In the genomic region with DNA sequence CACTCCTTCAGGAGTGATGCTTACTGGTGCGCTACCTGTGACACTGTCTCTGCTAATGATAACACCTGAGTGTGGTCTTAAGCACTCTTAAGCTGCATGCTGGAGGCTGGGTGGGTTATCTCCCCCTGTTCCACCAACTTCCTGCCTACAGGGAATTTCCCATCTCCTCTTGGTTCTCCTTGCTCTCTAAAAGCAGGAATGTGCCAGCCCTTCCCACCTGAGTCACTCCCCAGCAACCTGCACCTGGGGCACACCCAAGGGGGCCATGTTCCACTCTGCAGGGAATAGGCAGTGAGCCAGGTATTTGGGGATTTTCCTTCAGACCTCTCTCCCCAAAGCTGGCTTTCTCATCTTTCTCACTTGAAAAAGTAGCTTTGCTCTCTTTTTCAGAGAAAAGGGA, we compare ENCODE assay signal across 30 mouse cellular contexts. TPM values are rescaled to one million over a fixed set of nuclear protein-coding genes. Genes with fewer than 3 reads are reported as not detected.
DNase-seq lines count a peak whose midpoint lies in the region; ATAC-seq and TF ChIP-seq lines count a peak whose summit lies in the region.
"Had no signal": no experiment of that assay in that cellular context is flagged by ENCODE, and none has a peak within 500 bp of the region (broad histone marks: within the 10 kb centered on the region; RNA-seq: fewer than 3 reads in every experiment).

No protein-coding gene starts in this region.

- H3K27me3 ChIP-seq in kidney, adult 2 months (replicated peaks; ENCODE audit: control insufficient read depth, insufficient read depth, low read length), result no peaks in the 10 kb centered on the region
- H3K27me3 ChIP-seq in kidney, embryonic 16.5 days (ENCODE audit: insufficient read depth, low read length), result no peaks in the 10 kb centered on the region
- H3K27me3 ChIP-seq in myocyte (ENCODE audit: control insufficient read depth, insufficient read depth, insufficient read length), result no peaks in the 10 kb centered on the region
- H3K27me3 ChIP-seq: forebrain, embryonic 15.5 days; heart, embryonic 13.5 days; kidney, embryonic 15.5 days; liver, embryonic 13.5 days; neural tube, embryonic 12.5 days had no signal

- peak; percentile 24 for DNase-seq in kidney, adult 2 months
- DNase-seq in ovary, postnatal 36 days (ENCODE audit: low spot score), result peak; percentile 2
- DNase-seq in ovary, adult 18-20 months (ENCODE audit: low spot score), result no peak
- DNase-seq in yolk sac, embryonic 10.5 days (ENCODE audit: low spot score), result no peak
- DNase-seq in cerebellum, postnatal 14 days, result no peak
- DNase-seq: adrenal gland, postnatal 25 days; cerebellum, adult 11-12 months; cerebellum, adult 9-11 months; gastrocnemius, adult 2 months; gastrocnemius, postnatal 36 days; heart, adult 2 months; heart, postnatal 10 days; kidney, postnatal 4 days; layer of hippocampus, postnatal 36 days; left cerebral cortex, postnatal 4 days; liver, embryonic 13.5 days; thymus, postnatal 4 days had no signal

- no peak for ATAC-seq in kidney, embryonic 16.5 days (ENCODE audit: low FRiP score, low TSS enrichment)
- ATAC-seq in common myeloid progenitor, adult 5-6 weeks (replicated peaks; ENCODE audit: low read depth, poor library complexity, severe bottlenecking), result peak; percentile 27
- ATAC-seq: forebrain, embryonic 15.5 days; intestine, postnatal 0 days; midbrain, embryonic 16.5 days had no signal

- H3K4me2 ChIP-seq in kidney, embryonic 16.5 days (replicated peaks; ENCODE audit: low read depth, low read length), result no peak overlapping the region
- H3K4me2 ChIP-seq in myocyte (ENCODE audit: low read depth), result peak overlapping the region; percentile 87
- H3K4me2 ChIP-seq: forebrain, embryonic 15.5 days; heart, embryonic 13.5 days; hindbrain, embryonic 14.5 days; kidney, embryonic 15.5 days; liver, embryonic 13.5 days; midbrain, embryonic 11.5 days; neural tube, embryonic 12.5 days had no signal

- no peaks in the 10 kb centered on the region for H3K79me2 ChIP-seq in myocyte (ENCODE audit: control insufficient read depth, insufficient read depth)

- no peak overlapping the region for H3K9ac ChIP-seq in kidney, embryonic 16.5 days (replicated peaks; ENCODE audit: low read length)
- H3K9ac ChIP-seq: forebrain, embryonic 15.5 days; heart, embryonic 13.5 days; hindbrain, embryonic 14.5 days; kidney, embryonic 15.5 days; liver, embryonic 13.5 days; neural tube, embryonic 12.5 days had no signal

- H3K36me3 ChIP-seq in kidney, adult 2 months (ENCODE audit: control insufficient read depth, insufficient read depth, low read length), result no peaks in the 10 kb centered on the region
- no peaks in the 10 kb centered on the region for H3K36me3 ChIP-seq in kidney, embryonic 16.5 days (ENCODE audit: insufficient read depth, low read length)
- H3K36me3 ChIP-seq in myocyte (ENCODE audit: control insufficient read depth, insufficient read depth), result no peaks in the 10 kb centered on the region
- H3K36me3 ChIP-seq: forebrain, embryonic 10.5 days; forebrain, embryonic 15.5 days; heart, embryonic 13.5 days; kidney, embryonic 15.5 days; liver, embryonic 13.5 days; neural tube, embryonic 12.5 days had no signal

- H3ac ChIP-seq in myocyte (ENCODE audit: control insufficient read depth, insufficient read length), result no peak overlapping the region

- H3K9me3 ChIP-seq in kidney, embryonic 16.5 days (ENCODE audit: low read length), result no peaks in the 10 kb centered on the region
- H3K9me3 ChIP-seq: forebrain, embryonic 10.5 days; forebrain, embryonic 15.5 days; heart, embryonic 13.5 days; kidney, embryonic 15.5 days; liver, embryonic 13.5 days; neural tube, embryonic 12.5 days had no signal

- TF ChIP-seq CTCF in kidney, adult 2 months (conservative IDR thresholded peaks at IDR 0.05; ENCODE audit: insufficient read depth, insufficient read length, low read depth, low read length), result no peak

- 97% methylated on average over 1 of the region's 1 CpGs for WGBS in kidney, adult 2 months
- WGBS in kidney, embryonic 16.5 days, result 92% methylated on average over 1 of the region's 1 CpGs

- H3K27ac ChIP-seq in kidney, adult 2 months (ENCODE audit: insufficient read depth, low read depth, low read length), result no peak overlapping the region
- H3K27ac ChIP-seq in kidney, embryonic 16.5 days (ENCODE audit: low read length), result no peak overlapping the region
- H3K27ac ChIP-seq: forebrain, embryonic 10.5 days; forebrain, embryonic 15.5 days; gastrocnemius, adult 2 months; heart, adult 2 months; heart, embryonic 13.5 days; hindbrain, embryonic 14.5 days; kidney, embryonic 15.5 days; liver, embryonic 13.5 days; macrophage; neural tube, embryonic 12.5 days had no signal

- H3K4me1 ChIP-seq in kidney, adult 2 months (ENCODE audit: control insufficient read depth, insufficient read depth, low read length), result peaks cover under 1% of the 10 kb centered on the region; the same call in 1 of the 2 replicates
- H3K4me1 ChIP-seq in kidney, embryonic 16.5 days (ENCODE audit: insufficient read depth, low read length), result peaks cover 12% of the 10 kb centered on the region
- H3K4me1 ChIP-seq: forebrain, embryonic 15.5 days had no signal

- no peak for TF ChIP-seq POLR2A in kidney, adult 2 months (IDR thresholded peaks at IDR 0.05; ENCODE audit: low read depth, low read length)
- no peak for TF ChIP-seq POLR2A in myocyte (IDR thresholded peaks at IDR 0.05; ENCODE audit: insufficient read length, low read depth)

- no peak overlapping the region for H3K4me3 ChIP-seq in kidney, adult 2 months (ENCODE audit: insufficient read depth, low read depth, low read length)
- no peak overlapping the region for H3K4me3 ChIP-seq in kidney, embryonic 16.5 days (ENCODE audit: low read length)
- no peak overlapping the region for H3K4me3 ChIP-seq in myocyte
- H3K4me3 ChIP-seq: forebrain, embryonic 10.5 days; forebrain, embryonic 15.5 days; gastrocnemius, adult 2 months; heart, adult 2 months; heart, embryonic 13.5 days; kidney, embryonic 15.5 days; liver, embryonic 13.5 days; neural tube, embryonic 12.5 days had no signal

TF ChIP-seq in myocyte, 11 proteins besides CTCF, POLR2A, EP300 and RAD21:
- TF ChIP-seq CEBPB (IDR thresholded peaks at IDR 0.05; ENCODE audit: insufficient read depth, poor library complexity, severe bottlenecking) (no peak), POLR2AphosphoS2 (IDR thresholded peaks at IDR 0.05; ENCODE audit: insufficient read length, low read depth) (no peak), E2F4 (IDR thresholded peaks at IDR 0.05; ENCODE audit: insufficient read depth) (no peak)

RNA-seq across cellular contexts. Expression of a gene that starts 50.0 kb away (rescaled TPM):
- 7.8 and 7.9 TPM in 2 replicates for polyA plus RNA-seq in kidney, adult 2 months (2012; rRNA removed)
- 14.1 TPM in 2 replicates for polyA plus RNA-seq in kidney, embryonic 16.5 days (2015; fragmentation: Nextera tagmentation; extraction: Ambion mirVana)
- 0.64 and 1.0 TPM in 2 replicates for total RNA-seq in common myeloid progenitor, adult 5-6 weeks (2017)
- 0.94 TPM for polyA plus RNA-seq in myocyte (2012; fragmentation: generic; extraction: Trizol)
- polyA plus RNA-seq: macrophage had no signal

Comparison
In these comparisons a context has a peak if more than half of its experiments do, and no peak if none do; other contexts are left out.
1. DNase-seq: peak in kidney, adult 2 months (single experiment) and ovary, postnatal 36 days (single experiment); none in ovary, adult 18-20 months (single experiment), yolk sac, embryonic 10.5 days (single experiment) and cerebellum, postnatal 14 days (0 of 2).